Mouse (Mus musculus): ENCODE results near the gene Mn1.

Mn1 gene

GRCm38 (mm10) chr5:111416591-111417374 lies at the start of gene Mn1:
Mn1 (plus strand) TSS chr5:111417362.
- DNase-seq = peak; percentile 93

- no peak for DNase-seq
Measured at GRCm38 (mm10) chr5:111367937-111368517, 49.1 kb upstream of the Mn1 start.

GRCm38 (mm10) chr5:111368576-111368975 lies 48.6 kb upstream of the Mn1 start:
- DNase-seq = no peak

- DNase-seq = no peak
Measured at GRCm38 (mm10) chr5:111375616-111376015, 41.5 kb upstream of the Mn1 start.

- peak; percentile 65 for DNase-seq
Measured at GRCm38 (mm10) chr5:111376276-111377020, 40.7 kb upstream of the Mn1 start.

GRCm38 (mm10) chr5:111378126-111378993 lies 38.8 kb upstream of the Mn1 start:
- DNase-seq = no peak

GRCm38 (mm10) chr5:111383335-111383734 lies 33.8 kb upstream of the Mn1 start:
- DNase-seq = no peak

GRCm38 (mm10) chr5:111390911-111391310 lies 26.3 kb upstream of the Mn1 start:
- no peak for DNase-seq

GRCm38 (mm10) chr5:111391485-111391884 lies 25.7 kb upstream of the Mn1 start:
- no peak for DNase-seq

- DNase-seq = no peak
Measured at GRCm38 (mm10) chr5:111393346-111394197, 23.6 kb upstream of the Mn1 start.

- peak; percentile 17 for DNase-seq
Measured at GRCm38 (mm10) chr5:111394198-111395053, 22.7 kb upstream of the Mn1 start.

- DNase-seq = no peak
Measured at GRCm38 (mm10) chr5:111395771-111396170, 21.4 kb upstream of the Mn1 start.

- no peak for DNase-seq
Measured at GRCm38 (mm10) chr5:111396199-111396598, 21.0 kb upstream of the Mn1 start.

- no peak for DNase-seq
Measured at GRCm38 (mm10) chr5:111398471-111398870, 18.7 kb upstream of the Mn1 start.

- DNase-seq = no peak
Measured at GRCm38 (mm10) chr5:111399271-111399670, 17.9 kb upstream of the Mn1 start.

- no peak for DNase-seq
Measured at GRCm38 (mm10) chr5:111401879-111402650, 15.1 kb upstream of the Mn1 start.

GRCm38 (mm10) chr5:111402651-111402996 lies 14.5 kb upstream of the Mn1 start:
- no peak for DNase-seq

- DNase-seq = no peak
Measured at GRCm38 (mm10) chr5:111404721-111405120, 12.4 kb upstream of the Mn1 start.

GRCm38 (mm10) chr5:111408470-111409105 lies 8.6 kb upstream of the Mn1 start:
- no peak for DNase-seq

Measured in right cerebral cortex, adult 18-20 months (tissue).